Mouse (Mus musculus) cortical plate, adult 2 months (tissue): ENCODE results near the gene Ttc37.

ENCODE experiments used
- CTCF ChIP-seq: fragments of 200-500 bp; IDR thresholded peaks from 2 replicates; pipeline ENCODE4 v1.5.1; 2011; ENCODE audit warnings: mild to moderate bottlenecking, control low read depth, low read length; ENCODE audit not compliant: insufficient read depth; ENCODE audit errors: extremely low read depth
- POLR2A ChIP-seq: fragments of 200-500 bp; IDR thresholded peaks from 2 replicates; pipeline ENCODE4 v1.6.1; 2011; ENCODE audit warnings: mild to moderate bottlenecking, low read length, control low read depth; ENCODE audit not compliant: insufficient read depth; ENCODE audit errors: extremely low read depth

GRCm38 (mm10) chr13:76059591-76059990, 38.9 kb upstream of the Ttc37 start:
- no peak for TF ChIP-seq CTCF
- no peak for TF ChIP-seq POLR2A
